Mouse (Mus musculus): ENCODE data around the gene Bckdha. TPM values are rescaled to one million over a fixed set of nuclear protein-coding genes. Genes with fewer than 3 reads are reported as not detected.

Bckdha gene
- total and polyA plus RNA-seq, 3 experiments = 27.0 to 33.1 TPM; not detected in 1

GRCm38 (mm10) chr7:25671686-25672085, 12.9 kb upstream of the Bckdha start:
- TF ChIP-seq POLR2AphosphoS2 (IDR thresholded peaks at IDR 0.05; ENCODE audit: low read length) (0 out of 2 replicates have a peak, but pooled peaks have one; percentile 12), BHLHE40 (IDR thresholded peaks at IDR 0.05; ENCODE audit: borderline replicate concordance, low read depth, low read length) (no peak)
- H3K9ac ChIP-seq (ENCODE audit: control insufficient read depth, low read depth, low read length, poor library complexity, severe bottlenecking) = no peak overlapping the region
- H3K27ac ChIP-seq (ENCODE audit: control insufficient read depth, low read depth, low read length) = no peak overlapping the region
- 0 out of 4 replicates have a peak, but pooled peaks cover 0 to 3% of the 10 kb centered on the region in 2 experiments for H3K4me1 ChIP-seq (ENCODE audit: control insufficient read depth in 1 of 2, insufficient read depth in 2 of 2, low read length in 2 of 2)
- H3K9me3 ChIP-seq (replicated peaks; ENCODE audit: insufficient read depth, low read length) = no peaks in the 10 kb centered on the region
- peaks cover 0 to 2% of the 10 kb centered on the region in 2 experiments; a peak in 2 of 4 replicates for H3K36me3 ChIP-seq (ENCODE audit: control insufficient read depth in 1 of 2, insufficient read depth in 2 of 2, low read length in 2 of 2)
- no peak for DNase-seq (ENCODE audit: low read depth, low spot score)
- H3K4me3 ChIP-seq (ENCODE audit: control insufficient read depth in 1 of 2, insufficient read depth in 1 of 2, low read depth in 2 of 2, low read length in 2 of 2) = no peak overlapping the region
- H3K79me2 ChIP-seq (ENCODE audit: control insufficient read depth, insufficient read depth, low read length, poor library complexity) = no peaks in the 10 kb centered on the region
- H3K27me3 ChIP-seq (ENCODE audit: control insufficient read depth in 1 of 2, insufficient read depth in 2 of 2, low read length in 2 of 2) = no peaks in the 10 kb centered on the region

- no peak overlapping the region for H3K9ac ChIP-seq (ENCODE audit: control insufficient read depth, low read depth, low read length, poor library complexity, severe bottlenecking)
Observed at GRCm38 (mm10) chr7:25670096-25670495, 11.3 kb upstream of the Bckdha start.

GRCm38 (mm10) chr7:25669631-25670030, 10.8 kb upstream of the Bckdha start:
- no peaks in the 10 kb centered on the region for H3K9me3 ChIP-seq (replicated peaks; ENCODE audit: insufficient read depth, low read length)
- H3K36me3 ChIP-seq (ENCODE audit: control insufficient read depth in 1 of 2, insufficient read depth in 2 of 2, low read length in 2 of 2) = peaks cover 0 to 4% of the 10 kb centered on the region in 2 experiments; a peak in 3 of 4 replicates
- no peak overlapping the region for H3K4me3 ChIP-seq (ENCODE audit: control insufficient read depth in 1 of 2, insufficient read depth in 1 of 2, low read depth in 2 of 2, low read length in 2 of 2)
- H3K27me3 ChIP-seq (ENCODE audit: control insufficient read depth in 1 of 2, insufficient read depth in 2 of 2, low read length in 2 of 2) = no peaks in the 10 kb centered on the region
- no peak overlapping the region for H3K9ac ChIP-seq (ENCODE audit: control insufficient read depth, low read depth, low read length, poor library complexity, severe bottlenecking)
- DNase-seq (ENCODE audit: low read depth, low spot score) = no peak
- TF ChIP-seq MEF2A (IDR thresholded peaks at IDR 0.05; ENCODE audit: extremely low read depth, insufficient replicate concordance, low read depth, low read length, poor library complexity, severe bottlenecking) (no peak), USF1 (IDR thresholded peaks at IDR 0.05; ENCODE audit: low read depth, low read length) (no peak), SMC3 (IDR thresholded peaks at IDR 0.05; ENCODE audit: low read depth, low read length) (no peak), BHLHE40 (IDR thresholded peaks at IDR 0.05; ENCODE audit: borderline replicate concordance, low read depth, low read length) (no peak), USF2 (IDR thresholded peaks at IDR 0.05; ENCODE audit: borderline replicate concordance in 1 of 2, insufficient read depth in 1 of 2, low read depth in 1 of 2, low read length in 2 of 2) (no peak), UBTF (IDR thresholded peaks at IDR 0.05; ENCODE audit: borderline replicate concordance, insufficient read depth, low read depth, low read length) (no peak)
- H3K27ac ChIP-seq (ENCODE audit: control insufficient read depth, low read depth, low read length) = no peak overlapping the region
- H3K4me1 ChIP-seq (ENCODE audit: control insufficient read depth in 1 of 2, insufficient read depth in 2 of 2, low read length in 2 of 2) = 0 out of 4 replicates have a peak, but pooled peaks cover 0 to under 1% of the 10 kb centered on the region in 2 experiments
- no peaks in the 10 kb centered on the region for H3K79me2 ChIP-seq (ENCODE audit: control insufficient read depth, insufficient read depth, low read length, poor library complexity)

More at GRCm38 (mm10) chr7:25670096-25670495, 11.3 kb upstream of the Bckdha start:
- Histone ChIP-seq H3K4me3 (ENCODE audit: control insufficient read depth in 1 of 2, insufficient read depth in 1 of 2, low read depth in 2 of 2, low read length in 2 of 2) (no peak overlapping the region), H3K79me2 (ENCODE audit: control insufficient read depth, insufficient read depth, low read length, poor library complexity) (no peaks in the 10 kb centered on the region), H3K9me3 (replicated peaks; ENCODE audit: insufficient read depth, low read length) (no peaks in the 10 kb centered on the region), H3K4me1 (ENCODE audit: control insufficient read depth in 1 of 2, insufficient read depth in 2 of 2, low read length in 2 of 2) (0 out of 4 replicates have a peak, but pooled peaks cover 0 to 3% of the 10 kb centered on the region in 2 experiments), H3K36me3 (ENCODE audit: control insufficient read depth in 1 of 2, insufficient read depth in 2 of 2, low read length in 2 of 2) (peaks cover 0 to 2% of the 10 kb centered on the region in 2 experiments; a peak in 3 of 4 replicates), H3K27me3 (ENCODE audit: control insufficient read depth in 1 of 2, insufficient read depth in 2 of 2, low read length in 2 of 2) (no peaks in the 10 kb centered on the region), H3K27ac (ENCODE audit: control insufficient read depth, low read depth, low read length) (no peak overlapping the region)
- TF ChIP-seq GABPA (IDR thresholded peaks at IDR 0.05; ENCODE audit: low read depth, low read length) (no peak), POLR2AphosphoS5 (IDR thresholded peaks at IDR 0.05; ENCODE audit: borderline replicate concordance, low read depth, low read length) (no peak), CHD2 (IDR thresholded peaks at IDR 0.05; ENCODE audit: low read length) (no peak), BHLHE40 (IDR thresholded peaks at IDR 0.05; ENCODE audit: borderline replicate concordance, low read depth, low read length) (no peak), TBP (IDR thresholded peaks at IDR 0.05; ENCODE audit: low read depth, low read length) (no peak), EP300 (IDR thresholded peaks at IDR 0.05; ENCODE audit: low read depth in 1 of 2, low read length in 2 of 2) (no peak), TAL1 (IDR thresholded peaks at IDR 0.05; ENCODE audit: low read length) (no peak)
- no peak for DNase-seq (ENCODE audit: low read depth, low spot score)

Measured in MEL (cell line).